Comparison of ENCODE assay signal across 12 mouse cellular contexts in genomic region chr13:58111306-58111705, GRCm38 (mm10). TPM values are rescaled to one million over a fixed set of nuclear protein-coding genes. Genes with fewer than 3 reads are reported as not detected.
A peak's percentile ranks its signal among the peaks of the same experiment; 100 is the strongest.
DNase-seq lines count a peak whose midpoint lies in the region; ATAC-seq lines count a peak whose summit lies in the region.
"Had no signal": no experiment of that assay in that cellular context is flagged by ENCODE, and none has a peak within 500 bp of the region (broad histone marks: within the 10 kb centered on the region; RNA-seq: fewer than 3 reads in every experiment).

No protein-coding gene starts in this region.

- H3K4me1 ChIP-seq in hindbrain, embryonic 15.5 days (replicated peaks), result peaks cover 26% of the 10 kb centered on the region
- peaks cover 17% of the 10 kb centered on the region for H3K4me1 ChIP-seq in hindbrain, embryonic 12.5 days
- H3K4me1 ChIP-seq in neural tube, embryonic 13.5 days (replicated peaks), result peaks cover 32% of the 10 kb centered on the region

- H3K9ac ChIP-seq in hindbrain, embryonic 15.5 days, result no peak overlapping the region
- H3K9ac ChIP-seq in hindbrain, embryonic 12.5 days, result no peak overlapping the region
- no peak overlapping the region for H3K9ac ChIP-seq in neural tube, embryonic 13.5 days
- H3K9ac ChIP-seq: midbrain, embryonic 12.5 days had no signal

- no peaks in the 10 kb centered on the region for H3K27me3 ChIP-seq in hindbrain, embryonic 15.5 days
- no peaks in the 10 kb centered on the region for H3K27me3 ChIP-seq in hindbrain, embryonic 12.5 days
- H3K27me3 ChIP-seq in neural tube, embryonic 13.5 days, result no peaks in the 10 kb centered on the region
- H3K27me3 ChIP-seq: midbrain, embryonic 12.5 days had no signal

- peak overlapping the region; percentile 73 for H3K4me2 ChIP-seq in hindbrain, embryonic 15.5 days
- H3K4me2 ChIP-seq in hindbrain, embryonic 12.5 days (replicated peaks), result no peak overlapping the region
- H3K4me2 ChIP-seq in neural tube, embryonic 13.5 days, result peak overlapping the region; percentile 83

- WGBS in hindbrain, embryonic 15.5 days, result 93% methylated on average over 6 of the region's 6 CpGs
- 93% methylated on average over 6 of the region's 6 CpGs for WGBS in hindbrain, embryonic 12.5 days
- WGBS in neural tube, embryonic 13.5 days, result 94% methylated on average over 6 of the region's 6 CpGs

- no peak for ATAC-seq in hindbrain, embryonic 15.5 days (ENCODE audit: low FRiP score, low read depth)
- ATAC-seq in hindbrain, embryonic 12.5 days (ENCODE audit: low FRiP score), result no peak
- no peak for ATAC-seq in neural tube, embryonic 13.5 days (ENCODE audit: low read depth)

- no peaks in the 10 kb centered on the region for H3K36me3 ChIP-seq in hindbrain, embryonic 15.5 days
- H3K36me3 ChIP-seq in hindbrain, embryonic 12.5 days, result no peaks in the 10 kb centered on the region
- H3K36me3 ChIP-seq in neural tube, embryonic 13.5 days, result no peaks in the 10 kb centered on the region
- H3K36me3 ChIP-seq: midbrain, embryonic 12.5 days had no signal

- no peaks in the 10 kb centered on the region for H3K9me3 ChIP-seq in hindbrain, embryonic 15.5 days
- H3K9me3 ChIP-seq in hindbrain, embryonic 12.5 days (replicated peaks), result no peaks in the 10 kb centered on the region; the same call in 1 of the 2 replicates
- H3K9me3 ChIP-seq in neural tube, embryonic 13.5 days, result no peaks in the 10 kb centered on the region
- H3K9me3 ChIP-seq: midbrain, embryonic 12.5 days had no signal

- DNase-seq in cerebellum, postnatal 25 days, result peak; percentile 58 to 61
- no peak for DNase-seq in cerebellum, postnatal 4 days (ENCODE audit: low spot score in 2 of 2)
- no peak for DNase-seq in neural tube, embryonic 10.5 days (ENCODE audit: extremely low spot score, low spot score)
- DNase-seq in right cerebral cortex, postnatal 14 days, result peak; percentile 23
- DNase-seq in ovary, adult 18-20 months (ENCODE audit: low spot score), result no peak
- DNase-seq: heart, postnatal 36 days; kidney, postnatal 36 days; thymus, postnatal 36 days had no signal

- no peak overlapping the region for H3K4me3 ChIP-seq in hindbrain, embryonic 15.5 days
- H3K4me3 ChIP-seq in hindbrain, embryonic 12.5 days, result no peak overlapping the region
- H3K4me3 ChIP-seq in neural tube, embryonic 13.5 days, result no peak overlapping the region
- H3K4me3 ChIP-seq: midbrain, embryonic 12.5 days had no signal

- no peak overlapping the region for H3K27ac ChIP-seq in hindbrain, embryonic 15.5 days (replicated peaks)
- no peak overlapping the region for H3K27ac ChIP-seq in hindbrain, embryonic 12.5 days
- H3K27ac ChIP-seq in neural tube, embryonic 13.5 days (replicated peaks), result no peak overlapping the region
- H3K27ac ChIP-seq: midbrain, embryonic 12.5 days had no signal

RNA-seq across cellular contexts. Expression of gene Klhl3, which starts 2.1 kb away (rescaled TPM):
- 12.6 and 14.0 TPM in 2 replicates for polyA plus RNA-seq in hindbrain, embryonic 15.5 days (2015; fragmentation: Nextera tagmentation; extraction: Ambion mirVana)
- 5.8 and 6.3 TPM in 2 replicates for polyA plus RNA-seq in hindbrain, embryonic 12.5 days (2016; fragmentation: Nextera tagmentation; extraction: Ambion mirVana)
- polyA plus RNA-seq in neural tube, embryonic 13.5 days (2015; fragmentation: Nextera tagmentation; extraction: Ambion mirVana), result 11.5 and 12.3 TPM in 2 replicates

RNA-seq across cellular contexts. Expression of gene Hnrnpa0, which starts 17.1 kb away (rescaled TPM):
- polyA plus RNA-seq in hindbrain, embryonic 15.5 days (2015; fragmentation: Nextera tagmentation; extraction: Ambion mirVana), result 39.6 and 41.7 TPM in 2 replicates
- polyA plus RNA-seq in hindbrain, embryonic 12.5 days (2016; fragmentation: Nextera tagmentation; extraction: Ambion mirVana), result 55.5 and 57.3 TPM in 2 replicates
- 53.7 and 56.0 TPM in 2 replicates for polyA plus RNA-seq in neural tube, embryonic 13.5 days (2015; fragmentation: Nextera tagmentation; extraction: Ambion mirVana)

RNA-seq across cellular contexts. Expression of gene Idnk, which starts 46.1 kb away (rescaled TPM):
- polyA plus RNA-seq in hindbrain, embryonic 15.5 days (2015; fragmentation: Nextera tagmentation; extraction: Ambion mirVana), result 54.2 and 55.9 TPM in 2 replicates
- polyA plus RNA-seq in hindbrain, embryonic 12.5 days (2016; fragmentation: Nextera tagmentation; extraction: Ambion mirVana), result 62.0 and 68.1 TPM in 2 replicates
- polyA plus RNA-seq in neural tube, embryonic 13.5 days (2015; fragmentation: Nextera tagmentation; extraction: Ambion mirVana), result 76.8 and 80.8 TPM in 2 replicates

Comparison
In these comparisons a context has a peak if more than half of its experiments do, and no peak if none do; other contexts are left out.
1. DNase-seq: peak in cerebellum, postnatal 25 days (2 of 2) and right cerebral cortex, postnatal 14 days (single experiment); none in cerebellum, postnatal 4 days (0 of 2), neural tube, embryonic 10.5 days (single experiment) and ovary, adult 18-20 months (single experiment).